Mouse (Mus musculus) midbrain, embryonic 15.5 days (tissue): ENCODE results near the gene Litaf. TPM values are rescaled to one million over a fixed set of nuclear protein-coding genes. Genes with fewer than 3 reads are reported as not detected.
A peak's percentile ranks its signal among the peaks of the same experiment; 100 is the strongest.

Experiments
- ATAC-seq: fragments of 200-750 bp; cut with Nextera tagmentation; replicated peaks from 2 replicates; pipeline ENCODE4 v1.8.0; 2017; ENCODE audit warnings: moderate TSS enrichment
- H3K27ac ChIP-seq: fragments of 300-500 bp; sonication (generic); 2 replicates; pipeline ENCODE4 v1.5.1; 2015; ENCODE audit warnings: mild to moderate bottlenecking, inconsistent platforms
- H3K27me3 ChIP-seq: fragments of 300-500 bp; sonication (generic); replicated peaks from 2 replicates; pipeline ENCODE4 v1.6.1; 2015; ENCODE audit warnings: inconsistent platforms
- H3K36me3 ChIP-seq: fragments of 300-500 bp; sonication (generic); replicated peaks from 2 replicates; pipeline ENCODE4 v1.6.1; 2015; ENCODE audit warnings: inconsistent platforms
- H3K4me1 ChIP-seq: fragments of 300-500 bp; sonication (generic); 2 replicates; pipeline ENCODE4 v1.6.1; 2015; ENCODE audit warnings: inconsistent platforms
- H3K4me2 ChIP-seq: fragments of 300-500 bp; sonication (generic); 2 replicates; pipeline ENCODE4 v1.6.1; 2015; ENCODE audit warnings: inconsistent platforms, mild to moderate bottlenecking, moderate library complexity
- H3K4me3 ChIP-seq: fragments of 300-500 bp; sonication (generic); 2 replicates; pipeline ENCODE4 v1.5.1; 2015; ENCODE audit warnings: mild to moderate bottlenecking, inconsistent platforms
- H3K9ac ChIP-seq: fragments of 300-500 bp; sonication (generic); 2 replicates; pipeline ENCODE4 v1.6.1; 2015; ENCODE audit warnings: mild to moderate bottlenecking, inconsistent platforms
- H3K9me3 ChIP-seq: fragments of 300-500 bp; sonication (generic); 2 replicates; pipeline ENCODE4 v1.6.1; 2016; ENCODE audit warnings: inconsistent platforms
- WGBS: fragments of 180-500 bp; shearing (Covaris S2); methylation state at CpG from one replicate; pipeline ENCODE4 v1.1.7; 2015; ENCODE audit warnings: mixed read lengths; 5-methylcytosine and 5-hydroxymethylcytosine counted together
- polyA plus RNA-seq: library from polyadenylated mRNA; unstranded; fragments of >200 nt; fragmentation: Nextera tagmentation; extraction: Ambion mirVana; gene quantifications from 2 replicates; pipeline ENCODE4 v1.2.1, GENCODE M21; 2015

Litaf gene
- polyA plus RNA-seq, 1 experiment from 2014 or later = 28.8 TPM

DNA sequence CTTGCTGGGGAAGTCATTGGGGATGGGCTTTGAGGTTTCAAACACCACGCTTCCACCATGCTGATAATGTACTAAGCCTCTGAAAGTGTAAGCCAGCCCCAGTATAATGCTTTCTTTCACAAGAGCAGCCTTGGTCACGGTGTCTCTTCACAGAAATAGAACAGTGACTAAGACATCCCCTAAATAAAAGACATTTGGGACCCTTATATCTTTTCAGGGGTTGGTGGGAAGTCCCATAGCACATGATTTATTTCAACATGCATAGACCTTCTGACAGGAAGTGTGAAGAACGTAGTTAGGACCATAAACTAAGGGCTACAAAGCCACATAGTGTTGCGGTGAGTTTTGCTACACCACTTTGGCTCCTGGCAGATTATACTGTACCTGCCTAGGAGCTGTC lies 69.4 kb downstream of the Litaf start:
- Histone ChIP-seq H3K27ac (no peak overlapping the region), H3K4me3 (no peak overlapping the region), H3K4me1 (peaks cover 9% of the 10 kb centered on the region; the same call in 1 of the 2 replicates), H3K27me3 (no peaks in the 10 kb centered on the region), H3K36me3 (no peaks in the 10 kb centered on the region), H3K9ac (no peak overlapping the region), H3K9me3 (no peaks in the 10 kb centered on the region), H3K4me2 (no peak overlapping the region)
- ATAC-seq = no peak
- WGBS = 86% methylated on average over 4 of the region's 4 CpGs

- Histone ChIP-seq H3K4me1 (peaks cover 9% of the 10 kb centered on the region; the same call in 1 of the 2 replicates), H3K27ac (peak overlapping the region; percentile 61), H3K9ac (peak overlapping the region; percentile 64), H3K4me3 (peak overlapping the region; percentile 61), H3K4me2 (peak overlapping the region; percentile 96), H3K9me3 (peaks cover 3% of the 10 kb centered on the region; the same call in 1 of the 2 replicates), H3K36me3 (no peaks in the 10 kb centered on the region), H3K27me3 (no peaks in the 10 kb centered on the region)
- peak; percentile 92 for ATAC-seq
- 6% methylated on average over 34 of the region's 35 CpGs for WGBS
Observed at GRCm38 (mm10) chr16:10993032-10993744, 72.8 kb downstream of the Litaf start.

DNA sequence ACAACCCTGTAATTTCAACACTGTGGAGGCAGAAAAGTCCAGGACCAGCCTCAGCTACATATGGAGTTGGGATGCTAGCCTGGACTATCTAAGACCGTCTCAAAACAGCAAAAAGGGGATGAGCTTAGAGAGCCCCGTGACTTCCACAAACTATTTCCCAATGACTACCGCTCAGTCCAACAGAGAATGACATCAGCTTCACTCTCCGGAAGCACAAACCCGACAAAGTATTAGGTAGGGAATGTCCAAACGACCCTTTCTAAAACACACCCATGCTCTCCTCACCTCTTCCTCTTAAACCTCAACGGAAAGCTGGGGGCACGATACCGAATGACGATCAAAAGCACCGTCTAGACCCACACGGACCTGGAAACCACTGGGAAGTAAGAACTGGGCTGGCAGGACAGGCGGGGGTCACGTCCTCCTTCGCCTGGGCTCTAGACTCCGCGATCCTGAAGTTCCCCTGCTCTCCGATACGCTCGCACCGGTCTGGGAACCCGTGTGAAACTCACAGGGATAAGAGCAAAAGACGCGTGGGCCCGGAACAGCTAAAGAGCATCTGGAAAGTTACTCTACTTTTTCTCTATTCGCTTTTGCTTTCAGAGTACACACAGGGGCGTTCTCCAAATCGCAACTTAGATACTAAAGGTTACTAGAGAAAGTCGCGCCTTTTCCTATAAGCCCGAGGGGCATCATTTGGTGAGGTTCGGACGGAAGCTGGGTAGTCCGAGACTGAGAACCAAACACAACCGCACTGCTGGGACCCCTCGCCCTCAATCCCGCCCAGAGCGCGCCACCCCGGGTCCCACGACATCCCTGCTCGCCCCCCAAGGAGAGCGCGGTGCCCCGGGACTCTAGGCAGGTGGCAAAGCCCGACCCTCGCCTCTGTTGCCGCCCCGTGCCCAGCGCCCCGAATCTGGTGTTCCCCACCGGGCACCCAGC lies 73.6 kb downstream of the Litaf start:
- no peaks in the 10 kb centered on the region for H3K27me3 ChIP-seq
- peak overlapping the region; percentile 64 for H3K9ac ChIP-seq
- ATAC-seq = peak; percentile 57
- peak overlapping the region; percentile 96 for H3K4me2 ChIP-seq
- H3K4me3 ChIP-seq = peak overlapping the region; percentile 61
- peak overlapping the region; percentile 61 for H3K27ac ChIP-seq
- WGBS = under 1% methylated on average over 52 of the region's 52 CpGs
- no peaks in the 10 kb centered on the region for H3K36me3 ChIP-seq
- H3K9me3 ChIP-seq = peaks cover 3% of the 10 kb centered on the region; the same call in 1 of the 2 replicates
- H3K4me1 ChIP-seq = peaks cover 9% of the 10 kb centered on the region; the same call in 1 of the 2 replicates

- no peak overlapping the region for H3K27ac ChIP-seq
- peaks cover 3% of the 10 kb centered on the region; the same call in 1 of the 2 replicates for H3K9me3 ChIP-seq
- no peak for ATAC-seq
- no peak overlapping the region for H3K9ac ChIP-seq
- H3K4me1 ChIP-seq = peaks cover 9% of the 10 kb centered on the region; the same call in 1 of the 2 replicates
- 62% methylated on average over 5 of the region's 5 CpGs for WGBS
- no peaks in the 10 kb centered on the region for H3K36me3 ChIP-seq
- no peaks in the 10 kb centered on the region for H3K27me3 ChIP-seq
- peak overlapping the region; percentile 96 for H3K4me2 ChIP-seq
- peak overlapping the region; percentile 61; the same call in 1 of the 2 replicates for H3K4me3 ChIP-seq
Observed at GRCm38 (mm10) chr16:10991737-10992089, 74.2 kb downstream of the Litaf start.

GRCm38 (mm10) chr16:10990763-10991162 lies 75.2 kb downstream of the Litaf start:
- H3K27ac ChIP-seq = no peak overlapping the region
- no peak for ATAC-seq
- H3K9me3 ChIP-seq = peaks cover 3% of the 10 kb centered on the region; the same call in 1 of the 2 replicates
- no peak overlapping the region for H3K9ac ChIP-seq
- WGBS = 91% methylated on average over 4 of the region's 4 CpGs
- H3K36me3 ChIP-seq = no peaks in the 10 kb centered on the region
- H3K4me2 ChIP-seq = no peak overlapping the region
- H3K4me3 ChIP-seq = no peak overlapping the region
- peaks cover 9% of the 10 kb centered on the region; the same call in 1 of the 2 replicates for H3K4me1 ChIP-seq
- no peaks in the 10 kb centered on the region for H3K27me3 ChIP-seq

- H3K9ac ChIP-seq = no peak overlapping the region
- H3K27me3 ChIP-seq = no peaks in the 10 kb centered on the region
- peaks cover 3% of the 10 kb centered on the region; the same call in 1 of the 2 replicates for H3K9me3 ChIP-seq
- WGBS = 89% methylated on average over 4 of the region's 4 CpGs
- H3K27ac ChIP-seq = no peak overlapping the region
- ATAC-seq = no peak
- H3K36me3 ChIP-seq = no peaks in the 10 kb centered on the region
- H3K4me3 ChIP-seq = no peak overlapping the region
- peaks cover 9% of the 10 kb centered on the region; the same call in 1 of the 2 replicates for H3K4me1 ChIP-seq
- H3K4me2 ChIP-seq = no peak overlapping the region
Observed at GRCm38 (mm10) chr16:10989896-10990295, 76.1 kb downstream of the Litaf start.

- H3K36me3 ChIP-seq = no peaks in the 10 kb centered on the region
- no peaks in the 10 kb centered on the region for H3K27me3 ChIP-seq
- H3K4me2 ChIP-seq = no peak overlapping the region
- H3K9ac ChIP-seq = no peak overlapping the region
- ATAC-seq = no peak
- no peak overlapping the region for H3K4me3 ChIP-seq
- H3K9me3 ChIP-seq = peaks cover 3% of the 10 kb centered on the region; the same call in 1 of the 2 replicates
- H3K27ac ChIP-seq = no peak overlapping the region
- H3K4me1 ChIP-seq = peaks cover 9% of the 10 kb centered on the region; the same call in 1 of the 2 replicates
- over 99% methylated on average over 6 of the region's 6 CpGs for WGBS
Observed at GRCm38 (mm10) chr16:10989361-10989760, 76.6 kb downstream of the Litaf start.

- WGBS = 88% methylated on average over 9 of the region's 9 CpGs
- H3K4me1 ChIP-seq = peaks cover 2% of the 10 kb centered on the region; the same call in 1 of the 2 replicates
- H3K4me2 ChIP-seq = no peak overlapping the region
- H3K4me3 ChIP-seq = no peak overlapping the region
- H3K9ac ChIP-seq = no peak overlapping the region
- H3K9me3 ChIP-seq = peaks cover 3% of the 10 kb centered on the region; the same call in 1 of the 2 replicates
- no peaks in the 10 kb centered on the region for H3K27me3 ChIP-seq
- H3K27ac ChIP-seq = no peak overlapping the region
- no peak for ATAC-seq
- no peaks in the 10 kb centered on the region for H3K36me3 ChIP-seq
Observed at GRCm38 (mm10) chr16:10988261-10988660, 77.7 kb downstream of the Litaf start.

DNA sequence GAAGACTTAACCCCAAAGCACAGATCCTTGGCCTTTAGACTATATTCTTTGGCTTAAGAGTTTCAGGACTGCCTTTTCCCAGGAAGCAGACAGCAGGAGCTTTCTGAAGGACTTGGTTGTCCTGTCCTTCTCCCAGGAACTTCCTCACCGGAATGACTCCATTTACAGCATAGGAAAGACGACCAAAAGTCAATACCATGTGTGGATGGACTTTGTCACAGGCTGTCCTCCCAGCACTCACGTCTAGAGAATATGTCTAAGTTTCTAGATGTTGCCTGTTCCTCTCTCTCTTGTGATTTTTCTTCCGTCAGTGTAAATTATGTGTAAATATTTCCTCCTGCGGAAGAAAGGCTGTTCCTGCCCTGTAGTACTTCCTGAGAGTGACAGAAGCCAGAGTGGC lies 81.4 kb downstream of the Litaf start:
- ATAC-seq = no peak

DNA sequence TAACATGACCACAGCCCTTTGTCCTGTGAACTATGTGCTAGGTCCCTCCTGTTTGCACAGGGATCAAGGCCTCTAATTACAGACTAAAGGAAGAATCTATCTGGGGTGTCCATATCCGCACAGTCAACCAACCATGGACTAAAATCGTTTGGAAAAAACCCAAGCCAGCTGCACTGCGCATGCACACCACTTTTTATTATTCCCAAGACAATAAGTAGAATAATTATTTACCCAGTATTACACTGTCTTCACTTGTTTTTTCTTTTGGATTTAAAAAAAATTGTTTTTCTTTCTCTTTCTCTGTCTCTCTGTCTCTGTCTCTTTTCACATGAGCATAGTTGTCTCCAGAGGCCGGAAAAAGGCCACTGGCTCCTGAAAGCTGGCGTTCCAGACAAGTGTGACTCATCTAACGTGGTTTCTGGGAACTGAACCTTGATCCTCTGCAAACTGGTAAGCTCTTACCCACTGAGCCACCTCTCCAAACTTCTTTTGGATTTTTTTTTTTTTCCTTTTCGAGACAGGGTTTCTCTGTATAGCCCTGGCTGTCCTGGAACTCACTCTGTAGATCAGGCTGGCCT lies 84.4 kb downstream of the Litaf start:
- no peak overlapping the region for H3K4me3 ChIP-seq
- no peak overlapping the region for H3K27ac ChIP-seq
- H3K36me3 ChIP-seq = no peaks in the 10 kb centered on the region
- no peaks in the 10 kb centered on the region for H3K4me1 ChIP-seq
- ATAC-seq = no peak
- no peak overlapping the region for H3K9ac ChIP-seq
- no peaks in the 10 kb centered on the region for H3K9me3 ChIP-seq
- H3K4me2 ChIP-seq = no peak overlapping the region
- 79% methylated on average over 7 of the region's 7 CpGs for WGBS
- H3K27me3 ChIP-seq = no peaks in the 10 kb centered on the region

More for the DNA sequence above, 81.4 kb downstream of the Litaf start:
- Histone ChIP-seq H3K4me3 (no peak overlapping the region), H3K4me2 (no peak overlapping the region), H3K36me3 (no peaks in the 10 kb centered on the region), H3K27ac (no peak overlapping the region), H3K4me1 (no peaks in the 10 kb centered on the region), H3K9ac (no peak overlapping the region), H3K27me3 (no peaks in the 10 kb centered on the region), H3K9me3 (no peaks in the 10 kb centered on the region)
- 88% methylated on average over 5 of the region's 5 CpGs for whole genome bisulfite sequencing

DNA sequence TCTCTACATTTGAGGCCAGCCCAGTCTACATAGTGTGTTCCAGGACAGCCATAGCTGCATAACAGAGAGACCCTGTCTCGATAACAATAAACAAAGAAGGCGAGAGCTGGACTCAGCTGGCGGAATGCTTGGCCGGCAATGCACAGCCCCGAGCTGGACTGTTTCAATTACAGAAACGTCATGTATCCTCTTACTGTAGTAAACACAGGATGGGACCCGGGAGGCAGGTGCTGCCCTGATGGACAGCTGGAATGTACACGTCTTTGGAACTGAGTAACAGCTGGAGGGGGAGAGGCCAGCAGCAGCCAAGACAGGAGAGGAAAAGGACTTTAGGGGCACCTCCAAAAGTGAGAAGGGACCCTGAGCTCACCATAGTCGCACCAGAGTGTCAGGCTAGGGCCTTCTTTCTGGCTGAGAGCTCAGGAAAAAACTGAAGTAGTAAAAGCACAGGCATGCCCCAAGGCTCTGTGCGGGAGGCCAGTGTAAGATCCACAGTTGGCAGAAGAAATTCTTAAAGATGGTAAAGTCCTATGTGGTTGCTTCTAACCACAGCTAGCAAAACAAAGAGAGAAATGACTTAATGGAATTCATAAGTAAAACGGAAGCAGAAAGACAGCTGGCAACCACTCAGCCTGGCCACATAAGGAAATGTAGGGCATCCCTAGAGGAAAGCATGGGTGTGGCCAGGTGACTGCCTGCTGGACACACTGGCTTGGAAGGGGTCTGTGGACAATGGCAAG lies 86.7 kb downstream of the Litaf start:
- Histone ChIP-seq H3K36me3 (no peaks in the 10 kb centered on the region), H3K4me2 (no peak overlapping the region), H3K27ac (no peak overlapping the region), H3K9ac (no peak overlapping the region), H3K9me3 (no peaks in the 10 kb centered on the region), H3K4me1 (no peaks in the 10 kb centered on the region), H3K27me3 (no peaks in the 10 kb centered on the region), H3K4me3 (no peak overlapping the region)
- ATAC-seq = no peak
- WGBS = 64% methylated on average over 11 of the region's 11 CpGs
